In the genomic region with DNA sequence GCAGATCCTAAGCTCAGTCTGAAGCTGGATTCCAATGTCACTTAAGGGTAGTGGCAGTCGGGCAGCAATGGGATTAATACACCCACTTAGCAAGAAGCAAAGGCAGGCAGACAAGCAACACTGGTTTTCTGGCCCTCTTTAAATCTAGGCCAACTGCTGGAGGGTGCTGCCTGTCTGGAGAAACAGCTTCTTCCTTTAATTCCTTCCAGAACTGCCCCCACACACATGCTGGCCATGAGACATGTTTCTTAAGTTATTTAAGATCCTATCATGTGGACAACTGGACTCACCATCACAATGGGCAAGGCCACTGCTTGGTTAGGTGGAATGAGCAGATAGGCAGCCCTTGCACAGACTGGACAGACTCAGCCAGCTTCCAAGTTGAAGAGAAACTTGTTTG, we compare ENCODE assay signal across 29 mouse cellular contexts. TPM values are rescaled to one million over a fixed set of nuclear protein-coding genes. Genes with fewer than 3 reads are reported as not detected.
DNase-seq lines count a peak whose midpoint lies in the region; ATAC-seq and TF ChIP-seq lines count a peak whose summit lies in the region.
"Had no signal": no experiment of that assay in that cellular context is flagged by ENCODE, and none has a peak within 500 bp of the region (broad histone marks: within the 10 kb centered on the region; RNA-seq: fewer than 3 reads in every experiment).

No protein-coding gene starts in this region.

- peaks cover 31 to 75% of the 10 kb centered on the region in 2 experiments for H3K36me3 ChIP-seq in CH12.LX (replicated peaks in 1 of 2; ENCODE audit: control insufficient read depth in 1 of 2, insufficient read depth in 1 of 2, low read length in 1 of 2)

- in situ Hi-C loops in CH12.LX (cut with MboI; ENCODE audit: low pct_ligation_motif_present, low pct_unique_long_range_greater_than_20kb, low sequenced_read_pairs) = loop anchor here (25.0 kb wide), 1 partner anchor 222 kb away; no protein-coding TSS in a partner anchor

- no peaks in the 10 kb centered on the region for H3K27me3 ChIP-seq in CH12.LX (replicated peaks)
- H3K27me3 ChIP-seq: embryonic facial prominence, embryonic 12.5 days; forebrain, embryonic 12.5 days; heart, embryonic 13.5 days; hindbrain, embryonic 15.5 days; liver, embryonic 13.5 days; midbrain, embryonic 15.5 days; neural tube, embryonic 15.5 days; Patski had no signal

- no peak overlapping the region for H3K4me3 ChIP-seq in left cerebral cortex, adult 2 months
- H3K4me3 ChIP-seq in CH12.LX (replicated peaks in 1 of 3; ENCODE audit: low read depth in 2 of 3, low read length in 2 of 3, poor library complexity in 1 of 3) = no peak overlapping the region
- H3K4me3 ChIP-seq: embryonic facial prominence, embryonic 12.5 days; forebrain, embryonic 12.5 days; heart, embryonic 13.5 days; hindbrain, embryonic 10.5 days; hindbrain, embryonic 15.5 days; liver, embryonic 13.5 days; midbrain, embryonic 15.5 days; neural tube, embryonic 15.5 days had no signal

- peak overlapping the region; percentile 22; the same call in 1 of the 2 replicates for H3K27ac ChIP-seq in left cerebral cortex, adult 2 months
- peak overlapping the region; percentile 85 for H3K27ac ChIP-seq in CH12.LX (ENCODE audit: insufficient read depth, low read depth)
- H3K27ac ChIP-seq: embryonic facial prominence, embryonic 12.5 days; forebrain, embryonic 12.5 days; heart, embryonic 13.5 days; hindbrain, embryonic 10.5 days; hindbrain, embryonic 15.5 days; liver, embryonic 13.5 days; midbrain, embryonic 15.5 days; neural tube, embryonic 15.5 days had no signal

- peaks cover 23 to 32% of the 10 kb centered on the region in 2 experiments; a peak in 3 of 4 replicates for H3K4me1 ChIP-seq in CH12.LX (ENCODE audit: control insufficient read depth in 1 of 2, insufficient read depth in 2 of 2)
- H3K4me1 ChIP-seq: embryonic facial prominence, embryonic 12.5 days; forebrain, embryonic 12.5 days; heart, embryonic 13.5 days; hindbrain, embryonic 10.5 days; hindbrain, embryonic 15.5 days; midbrain, embryonic 15.5 days; neural tube, embryonic 15.5 days had no signal

- no peaks in the 10 kb centered on the region for H3K79me2 ChIP-seq in CH12.LX (replicated peaks; ENCODE audit: control insufficient read depth, extremely low read depth, insufficient read depth, poor library complexity, severe bottlenecking)

- ATAC-seq in frontal cortex, adult (ENCODE audit: low TSS enrichment) = peak; percentile 85
- ATAC-seq: forebrain, postnatal 0 days; inflammation-experienced regulatory T-cells, adult 6 months; midbrain, embryonic 15.5 days; Patski had no signal

- no peak for TF ChIP-seq RAD21 in CH12.LX (IDR thresholded peaks at IDR 0.05; ENCODE audit: low read depth, low read length)

- TF ChIP-seq EP300 in CH12.LX (IDR thresholded peaks at IDR 0.05; ENCODE audit: low read length) = no peak

- no peak overlapping the region for H3K4me2 ChIP-seq in CH12.LX (ENCODE audit: insufficient read depth, low read depth, poor library complexity, severe bottlenecking)
- H3K4me2 ChIP-seq: embryonic facial prominence, embryonic 12.5 days; forebrain, embryonic 12.5 days; heart, embryonic 13.5 days; hindbrain, embryonic 15.5 days; liver, embryonic 13.5 days; midbrain, embryonic 15.5 days; neural tube, embryonic 15.5 days had no signal

- TF ChIP-seq CTCF in left cerebral cortex, adult 2 months (IDR thresholded peaks at IDR 0.05) = no peak
- no peak for TF ChIP-seq CTCF in CH12.LX (conservative IDR thresholded peaks at IDR 0.05 in 1 of 2, IDR thresholded peaks at IDR 0.05 in 1 of 2; ENCODE audit: low read depth in 2 of 2, low read length in 2 of 2)

- DNase-seq in frontal cortex, postnatal 25 days (ENCODE audit: low spot score in 2 of 2) = no peak
- no peak for DNase-seq in left cerebral cortex, adult 2 months (ENCODE audit: extremely low spot score in 1 of 2, low spot score in 2 of 2)
- DNase-seq in left cerebral cortex, postnatal 36 days (ENCODE audit: low spot score in 2 of 2) = no peak
- no peak for DNase-seq in CH12.LX (ENCODE audit: extremely low read depth)
- DNase-seq in gonadal fat pad, adult 2 months (ENCODE audit: low read depth) = peak; percentile 97
- no peak for DNase-seq in thymus, postnatal 14 days
- DNase-seq: adrenal gland, postnatal 10 days; cerebellum, adult 11 months; cerebellum, adult 9-10 months; cerebellum, postnatal 36 days; forebrain, postnatal 0 days; gastrocnemius, postnatal 25 days; heart, postnatal 10 days; kidney, adult 11 months; kidney, postnatal 14 days; liver, embryonic 13.5 days; lung, adult 18-20 months; lung, postnatal 10 days; thymus, postnatal 25 days had no signal

- TF ChIP-seq POLR2A in CH12.LX (IDR thresholded peaks at IDR 0.05; ENCODE audit: low read depth, low read length) = no peak

- peaks cover 5% of the 10 kb centered on the region for H3K9me3 ChIP-seq in CH12.LX (replicated peaks; ENCODE audit: low read length)
- H3K9me3 ChIP-seq: embryonic facial prominence, embryonic 12.5 days; forebrain, embryonic 12.5 days; heart, embryonic 13.5 days; hindbrain, embryonic 10.5 days; hindbrain, embryonic 15.5 days; liver, embryonic 13.5 days; midbrain, embryonic 15.5 days; neural tube, embryonic 15.5 days had no signal

- dilution Hi-C loops in CH12.LX (cut with MboI; ENCODE audit: extremely low pct_ligation_motif_present, extremely low pct_unique_long_range_greater_than_20kb, low sequenced_read_pairs) = no loop called here

- no peak overlapping the region for H3K9ac ChIP-seq in CH12.LX (ENCODE audit: insufficient read depth, low read depth)
- H3K9ac ChIP-seq: embryonic facial prominence, embryonic 12.5 days; forebrain, embryonic 12.5 days; forebrain, postnatal 0 days; heart, embryonic 13.5 days; hindbrain, embryonic 15.5 days; liver, embryonic 13.5 days; midbrain, embryonic 15.5 days; neural tube, embryonic 15.5 days had no signal

- intact Hi-C loops in left cerebral cortex, adult 2 months (cut with DNase I) = loop anchor here (2.0 kb wide), 1 partner anchor 17 kb away; no protein-coding TSS in a partner anchor
- intact Hi-C loops in left cerebral cortex, postnatal 36 days (cut with DNase I) = no loop called here

TF ChIP-seq in CH12.LX, 34 proteins besides CTCF, POLR2A, EP300 and RAD21:
- TF ChIP-seq ZMIZ1 (IDR thresholded peaks at IDR 0.05; ENCODE audit: low read depth, low read length) (0 out of 2 replicates have a peak, but pooled peaks have one; percentile 34), PAX5 (IDR thresholded peaks at IDR 0.05; ENCODE audit: low read length) (no peak)

RNA-seq across cellular contexts. Expression of gene Dnaja2, which starts 21.0 kb away (rescaled TPM):
- total RNA-seq in left cerebral cortex, adult 2 months (2021) = 100 to 1,000 TPM; 175 to 199 TPM
- 100 to 1,000 TPM; 179 to 197 TPM for total RNA-seq in left cerebral cortex, postnatal 36 days (2021)
- total RNA-seq in CH12.LX (2012; rRNA removed) = 150 and 183 TPM in 2 replicates
- 227 and 273 TPM in 2 replicates for total RNA-seq in CH12.LX (2014; rRNA removed)
- 471 and 538 TPM in 2 replicates for polyA plus RNA-seq in CH12.LX (2012; ENCODE audit: insufficient read length, low read depth)
- 10.4 and 21.8 TPM in 2 replicates for polyA plus RNA-seq in gonadal fat pad, adult 2 months (2012; rRNA removed)

RNA-seq across cellular contexts. Expression of gene Gpt2, which starts 41.8 kb away (rescaled TPM):
- 10 to 100 TPM; 62.7 to 70.0 TPM for total RNA-seq in left cerebral cortex, adult 2 months (2021)
- total RNA-seq in left cerebral cortex, postnatal 36 days (2021) = 10 to 100 TPM; 56.3 to 60.1 TPM
- total RNA-seq in CH12.LX (2012; rRNA removed) (24.8 and 50.0 TPM in 2 replicates), CH12.LX (2014; rRNA removed) (37.8 and 39.8 TPM in 2 replicates)
- polyA plus RNA-seq in CH12.LX (2012; ENCODE audit: insufficient read length, low read depth) = 29.7 and 37.2 TPM in 2 replicates
- polyA plus RNA-seq in gonadal fat pad, adult 2 months (2012; rRNA removed) = 86.5 and 105 TPM in 2 replicates
